Mouse (Mus musculus): ENCODE data around the gene Rad23a.

DNA sequence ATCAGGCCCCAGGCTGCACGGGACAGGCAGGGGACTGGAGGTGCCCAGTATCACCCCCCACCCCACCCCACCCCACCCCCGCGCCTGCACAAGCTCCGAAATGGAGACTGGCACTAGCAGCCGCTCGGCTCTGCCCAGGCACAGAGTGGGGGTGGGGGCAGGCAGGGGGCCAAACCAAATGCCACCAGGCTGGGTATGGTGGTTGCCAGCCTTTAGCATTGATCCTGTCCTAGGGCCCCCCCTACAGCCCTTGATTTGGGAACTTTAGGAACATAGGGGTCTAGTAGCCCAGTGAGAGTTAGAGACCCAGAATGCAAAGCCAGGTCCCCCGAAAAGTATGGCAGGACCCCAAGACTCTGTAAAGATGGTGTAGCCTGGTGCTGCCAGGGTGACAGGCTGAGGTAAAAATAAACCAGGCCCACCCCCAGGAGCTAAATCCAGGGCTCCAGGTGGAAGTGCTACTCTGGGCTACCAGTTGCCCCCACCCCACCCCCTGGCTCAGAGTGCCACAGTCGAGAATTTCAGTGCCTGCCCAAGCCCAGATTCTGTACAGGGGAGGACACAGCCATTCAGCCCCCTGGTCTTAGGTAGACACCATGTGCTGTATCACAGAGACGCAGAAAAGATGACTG is 50.5 kb downstream of the Rad23a start:
- TF ChIP-seq CTCF (IDR thresholded peaks at IDR 0.05; ENCODE audit: low read depth) (no peak), EP300 (optimal IDR thresholded peaks at IDR 0.05) (no peak)

All from stomach, postnatal 0 days (tissue).